Mouse (Mus musculus) heart, embryonic 12.5 days (tissue): ENCODE measurements around the gene Nr1i3. TPM values are rescaled to one million over a fixed set of nuclear protein-coding genes. Genes with fewer than 3 reads are reported as not detected.

ENCODE experiments used
- polyA plus RNA-seq: library from polyadenylated mRNA; unstranded; fragments of >200 nt; fragmentation: Nextera tagmentation; extraction: Ambion mirVana; gene quantifications from 2 replicates; pipeline ENCODE4 v1.2.1, GENCODE M21; 2016

Gene Nr1i3
- polyA plus RNA-seq, 1 experiment from 2014 or later: 0.22 TPM

Other genes starting within 250 kb of the Nr1i3 start
- 0.19 TPM in 1 of 2 replicates, not detected in the other for gene Fcgr2b, start 237.4 kb upstream of the Nr1i3 start, polyA plus RNA-seq
- 0.14 and 0.24 TPM in 2 replicates for gene Fcgr4, start 195.1 kb upstream of the Nr1i3 start, polyA plus RNA-seq
- 3.8 and 4.5 TPM in 2 replicates for gene Fcgr3, start 149.0 kb upstream of the Nr1i3 start, polyA plus RNA-seq
- gene Cfap126, start 100.1 kb upstream of the Nr1i3 start, polyA plus RNA-seq: 2.9 and 3.5 TPM in 2 replicates
- gene Sdhc, start 63.4 kb upstream of the Nr1i3 start, polyA plus RNA-seq: 420 and 425 TPM in 2 replicates
- 0.11 and 0.15 TPM in 2 replicates for gene Mpz, start 63.3 kb upstream of the Nr1i3 start, polyA plus RNA-seq
- gene Pcp4l1, start 17.7 kb upstream of the Nr1i3 start, polyA plus RNA-seq: 32.7 and 33.4 TPM in 2 replicates
- 41.8 and 43.3 TPM in 2 replicates for gene Tomm40l, start 8.5 kb downstream of the Nr1i3 start, polyA plus RNA-seq
- 10.7 and 46.5 TPM in 2 replicates for gene Apoa2, start 11.1 kb downstream of the Nr1i3 start, polyA plus RNA-seq
- gene Fcer1g, start 20.4 kb downstream of the Nr1i3 start, polyA plus RNA-seq: 15.3 and 16.4 TPM in 2 replicates
- gene Adamts4, start 36.5 kb downstream of the Nr1i3 start, polyA plus RNA-seq: 2.2 and 3.1 TPM in 2 replicates
- gene Ndufs2, start 37.4 kb downstream of the Nr1i3 start, polyA plus RNA-seq: 443 and 471 TPM in 2 replicates
- 49.5 and 56.1 TPM in 2 replicates for gene B4galt3, start 56.4 kb downstream of the Nr1i3 start, polyA plus RNA-seq
- 51.7 and 55.4 TPM in 2 replicates for gene Ppox, start 67.2 kb downstream of the Nr1i3 start, polyA plus RNA-seq
- 55.1 and 55.7 TPM in 2 replicates for gene Usp21, start 74.0 kb downstream of the Nr1i3 start, polyA plus RNA-seq
- 84.1 and 86.2 TPM in 2 replicates for gene Ufc1, start 81.1 kb downstream of the Nr1i3 start, polyA plus RNA-seq
- gene Dedd, start 115.2 kb downstream of the Nr1i3 start, polyA plus RNA-seq: 38.6 and 43.3 TPM in 2 replicates
- 31.9 and 33.9 TPM in 2 replicates for gene Nit1, start 131.7 kb downstream of the Nr1i3 start, polyA plus RNA-seq
- gene Pfdn2, start 131.7 kb downstream of the Nr1i3 start, polyA plus RNA-seq: 96.8 and 111 TPM in 2 replicates
- gene Klhdc9, start 146.8 kb downstream of the Nr1i3 start, polyA plus RNA-seq: 0.46 and 0.74 TPM in 2 replicates
- gene Nectin4, start 156.1 kb downstream of the Nr1i3 start, polyA plus RNA-seq: 0.17 and 0.52 TPM in 2 replicates
- 0.30 and 0.68 TPM in 2 replicates for gene Arhgap30, start 175.0 kb downstream of the Nr1i3 start, polyA plus RNA-seq
- 62.7 and 65.1 TPM in 2 replicates for gene Usf1, start 197.3 kb downstream of the Nr1i3 start, polyA plus RNA-seq
- gene Tstd1, start 204.9 kb downstream of the Nr1i3 start, polyA plus RNA-seq: 1.9 and 3.6 TPM in 2 replicates
- gene F11r, start 223.6 kb downstream of the Nr1i3 start, polyA plus RNA-seq: 70.7 and 71.0 TPM in 2 replicates